Comparison of ENCODE assay signal across 21 mouse cellular contexts in genomic region chr5:24534292-24534691, GRCm38 (mm10). TPM values are rescaled to one million over a fixed set of nuclear protein-coding genes. Genes with fewer than 3 reads are reported as not detected.
DNase-seq lines count a peak whose midpoint lies in the region; ATAC-seq and TF ChIP-seq lines count a peak whose summit lies in the region.
"Had no signal": no experiment of that assay in that cellular context is flagged by ENCODE, and none has a peak within 500 bp of the region (broad histone marks: within the 10 kb centered on the region; RNA-seq: fewer than 3 reads in every experiment).

No protein-coding gene starts in this region.

- peaks cover 6% of the 10 kb centered on the region for H3K27me3 ChIP-seq in intestine, postnatal 0 days (replicated peaks; ENCODE audit: control insufficient read depth, insufficient read depth, low read length)
- peaks cover 21% of the 10 kb centered on the region for H3K27me3 ChIP-seq in intestine, embryonic 16.5 days (replicated peaks; ENCODE audit: control insufficient read depth, insufficient read depth, low read length)
- H3K27me3 ChIP-seq in liver, embryonic 14.5 days (ENCODE audit: control insufficient read depth, insufficient read depth, low read length) = peaks cover 7% of the 10 kb centered on the region
- H3K27me3 ChIP-seq in liver, embryonic 12.5 days (replicated peaks) = peaks cover 78% of the 10 kb centered on the region
- H3K27me3 ChIP-seq in E14TG2a.4 (ENCODE audit: insufficient read depth, low read length) = peaks cover 48% of the 10 kb centered on the region

- TF ChIP-seq CTCF in intestine, postnatal 0 days (IDR thresholded peaks at IDR 0.05; ENCODE audit: low read depth) = peak; percentile 51
- TF ChIP-seq CTCF in liver, embryonic 14.5 days (IDR thresholded peaks at IDR 0.05; ENCODE audit: low read depth) = peak; percentile 34; the same call in 1 of the 2 replicates
- peak; percentile 64 for TF ChIP-seq CTCF in E14TG2a.4 (conservative IDR thresholded peaks at IDR 0.05; ENCODE audit: low read length)

- H3K4me1 ChIP-seq in intestine, postnatal 0 days (replicated peaks; ENCODE audit: control insufficient read depth, insufficient read depth, low read length) = no peaks in the 10 kb centered on the region
- H3K4me1 ChIP-seq in intestine, embryonic 16.5 days (ENCODE audit: control insufficient read depth, insufficient read depth, low read length) = no peaks in the 10 kb centered on the region
- H3K4me1 ChIP-seq in liver, embryonic 14.5 days (replicated peaks; ENCODE audit: control insufficient read depth in 2 of 2, insufficient read depth in 2 of 2, low read length in 1 of 2) = no peaks in the 10 kb centered on the region
- H3K4me1 ChIP-seq in liver, embryonic 12.5 days = no peaks in the 10 kb centered on the region
- peaks cover 38% of the 10 kb centered on the region for H3K4me1 ChIP-seq in E14TG2a.4 (replicated peaks; ENCODE audit: low read depth, low read length)

- WGBS in intestine, postnatal 0 days = 50% methylated on average over 5 of the region's 5 CpGs
- WGBS in intestine, embryonic 16.5 days = 52% methylated on average over 5 of the region's 5 CpGs
- WGBS in liver, embryonic 14.5 days (ENCODE audit: insufficient replicate concordance) = 27% methylated on average over 5 of the region's 5 CpGs
- 31% methylated on average over 5 of the region's 5 CpGs for WGBS in liver, embryonic 12.5 days (ENCODE audit: insufficient replicate concordance)

- DNase-seq in CD4-positive, CD25-positive, alpha-beta regulatory T cell, adult 2 months (ENCODE audit: low read depth, low spot score) = peak; percentile 28
- DNase-seq in liver, embryonic 14.5 days (ENCODE audit: low read depth in 3 of 3, low spot score in 3 of 3) = no peak
- no peak for DNase-seq in spleen, adult 12 weeks (ENCODE audit: low spot score)
- DNase-seq: adrenal gland, adult 8-10 months; cerebellum, adult 9-11 months; embryo, embryonic 11 days; heart, postnatal 10 days; lung, adult 18-20 months; right cerebral cortex, postnatal 4 days; thymus, postnatal 14 days had no signal

- no peaks in the 10 kb centered on the region for H3K36me3 ChIP-seq in intestine, postnatal 0 days (ENCODE audit: control insufficient read depth, insufficient read depth)
- no peaks in the 10 kb centered on the region for H3K36me3 ChIP-seq in intestine, embryonic 16.5 days (ENCODE audit: control insufficient read depth, insufficient read depth, low read length)
- no peaks in the 10 kb centered on the region for H3K36me3 ChIP-seq in liver, embryonic 14.5 days (replicated peaks; ENCODE audit: control insufficient read depth, insufficient read depth, low read depth)
- H3K36me3 ChIP-seq in liver, embryonic 12.5 days = no peaks in the 10 kb centered on the region
- H3K36me3 ChIP-seq in E14TG2a.4 (ENCODE audit: insufficient read depth, low read length) = no peaks in the 10 kb centered on the region
- H3K36me3 ChIP-seq: limb, embryonic 10.5 days; neural tube, embryonic 13.5 days had no signal

- no peak overlapping the region for H3K4me3 ChIP-seq in intestine, postnatal 0 days (ENCODE audit: low read depth, low read length)
- no peak overlapping the region for H3K4me3 ChIP-seq in intestine, embryonic 16.5 days (ENCODE audit: low read length)
- no peak overlapping the region for H3K4me3 ChIP-seq in liver, embryonic 14.5 days (ENCODE audit: insufficient read depth in 1 of 2, low read depth in 2 of 2, low read length in 2 of 2)
- H3K4me3 ChIP-seq in liver, embryonic 12.5 days = no peak overlapping the region
- no peak overlapping the region for H3K4me3 ChIP-seq in E14TG2a.4 (replicated peaks; ENCODE audit: low read length)
- H3K4me3 ChIP-seq: forebrain, embryonic 13.5 days; limb, embryonic 10.5 days; megakaryocyte, embryonic 14.5 days; neural tube, embryonic 13.5 days had no signal

- H3K4me2 ChIP-seq in intestine, postnatal 0 days (replicated peaks; ENCODE audit: low read depth) = no peak overlapping the region
- H3K4me2 ChIP-seq in intestine, embryonic 16.5 days (ENCODE audit: low read depth, low read length) = no peak overlapping the region
- no peak overlapping the region for H3K4me2 ChIP-seq in liver, embryonic 14.5 days (ENCODE audit: low read depth)
- H3K4me2 ChIP-seq in liver, embryonic 12.5 days = no peak overlapping the region
- H3K4me2 ChIP-seq: forebrain, embryonic 13.5 days; hindbrain, embryonic 14.5 days; neural tube, embryonic 13.5 days had no signal

- H3K9ac ChIP-seq in intestine, postnatal 0 days (ENCODE audit: low read depth, low read length) = no peak overlapping the region
- no peak overlapping the region for H3K9ac ChIP-seq in intestine, embryonic 16.5 days (ENCODE audit: low read depth, low read length)
- H3K9ac ChIP-seq in liver, embryonic 14.5 days (replicated peaks) = no peak overlapping the region
- H3K9ac ChIP-seq in liver, embryonic 12.5 days = no peak overlapping the region
- H3K9ac ChIP-seq: forebrain, embryonic 13.5 days; hindbrain, embryonic 14.5 days; neural tube, embryonic 13.5 days had no signal

- no peak for ATAC-seq in CD4-positive, CD25-positive, alpha-beta regulatory T cell, adult 4 months
- ATAC-seq in intestine, postnatal 0 days = no peak
- ATAC-seq in intestine, embryonic 16.5 days = no peak
- ATAC-seq in liver, embryonic 14.5 days (ENCODE audit: insufficient read depth) = no peak
- no peak for ATAC-seq in liver, embryonic 12.5 days
- ATAC-seq: forebrain, embryonic 13.5 days had no signal

- no peak for TF ChIP-seq EP300 in liver, embryonic 14.5 days (IDR thresholded peaks at IDR 0.05; ENCODE audit: low read depth)

- H3K9me3 ChIP-seq in intestine, postnatal 0 days (ENCODE audit: control insufficient read depth) = no peaks in the 10 kb centered on the region
- H3K9me3 ChIP-seq in intestine, embryonic 16.5 days (ENCODE audit: control insufficient read depth, low read length) = no peaks in the 10 kb centered on the region
- H3K9me3 ChIP-seq in liver, embryonic 14.5 days (ENCODE audit: control insufficient read depth, low read length) = no peaks in the 10 kb centered on the region
- H3K9me3 ChIP-seq in liver, embryonic 12.5 days (replicated peaks) = no peaks in the 10 kb centered on the region
- H3K9me3 ChIP-seq in E14TG2a.4 (ENCODE audit: low read length) = no peaks in the 10 kb centered on the region
- H3K9me3 ChIP-seq: forebrain, embryonic 13.5 days; limb, embryonic 10.5 days; neural tube, embryonic 13.5 days had no signal

- no peak overlapping the region for H3K27ac ChIP-seq in intestine, postnatal 0 days (ENCODE audit: low read depth, low read length)
- no peak overlapping the region for H3K27ac ChIP-seq in intestine, embryonic 16.5 days (ENCODE audit: low read length)
- H3K27ac ChIP-seq in liver, embryonic 14.5 days = no peak overlapping the region
- H3K27ac ChIP-seq in liver, embryonic 12.5 days = no peak overlapping the region
- H3K27ac ChIP-seq: forebrain, embryonic 13.5 days; hindbrain, embryonic 14.5 days; limb, embryonic 10.5 days; neural tube, embryonic 13.5 days had no signal

RNA-seq across cellular contexts. Expression of gene Asb10, which starts 6.5 kb away (rescaled TPM):
- not detected for polyA plus RNA-seq in CD4-positive, CD25-positive, alpha-beta regulatory T cell, adult 4 months (2017; shearing (Covaris generic))
- 0.09 and 0.18 TPM in 2 replicates for polyA plus RNA-seq in intestine, postnatal 0 days (2015; fragmentation: Nextera tagmentation; extraction: Ambion mirVana)
- 0.16 and 0.29 TPM in 2 replicates for polyA plus RNA-seq in intestine, embryonic 16.5 days (2015; fragmentation: Nextera tagmentation; extraction: Ambion mirVana)
- 0.08 and 0.13 TPM in 2 replicates for polyA plus RNA-seq in liver, embryonic 14.5 days (2012; rRNA removed)
- not detected in 2 replicates for polyA plus RNA-seq in liver, embryonic 14.5 days (2014; fragmentation: Nextera tagmentation; extraction: Ambion mirVana)
- polyA plus RNA-seq in liver, embryonic 12.5 days (2016; fragmentation: Nextera tagmentation; extraction: Ambion mirVana) = 0.11 TPM in 1 of 2 replicates, not detected in the other

RNA-seq across cellular contexts. Expression of gene Gbx1, which starts 7.3 kb away (rescaled TPM):
- not detected for polyA plus RNA-seq in CD4-positive, CD25-positive, alpha-beta regulatory T cell, adult 4 months (2017; shearing (Covaris generic))
- not detected in 2 replicates for polyA plus RNA-seq in intestine, postnatal 0 days (2015; fragmentation: Nextera tagmentation; extraction: Ambion mirVana)
- 0.04 TPM in 1 of 2 replicates, not detected in the other for polyA plus RNA-seq in intestine, embryonic 16.5 days (2015; fragmentation: Nextera tagmentation; extraction: Ambion mirVana)
- polyA plus RNA-seq in liver, embryonic 14.5 days (2012; rRNA removed) = not detected in 2 replicates
- polyA plus RNA-seq in liver, embryonic 14.5 days (2014; fragmentation: Nextera tagmentation; extraction: Ambion mirVana) = not detected in 2 replicates
- polyA plus RNA-seq in liver, embryonic 12.5 days (2016; fragmentation: Nextera tagmentation; extraction: Ambion mirVana) = not detected in 2 replicates
- polyA plus RNA-seq: limb, embryonic 10.5 days; stomach, embryonic 14.5 days had no signal

RNA-seq across cellular contexts. Expression of gene 4931409K22Rik, which starts 22.3 kb away (rescaled TPM):
- not detected for polyA plus RNA-seq in CD4-positive, CD25-positive, alpha-beta regulatory T cell, adult 4 months (2017; shearing (Covaris generic))
- polyA plus RNA-seq in intestine, postnatal 0 days (2015; fragmentation: Nextera tagmentation; extraction: Ambion mirVana) = not detected in 2 replicates
- not detected in 2 replicates for polyA plus RNA-seq in intestine, embryonic 16.5 days (2015; fragmentation: Nextera tagmentation; extraction: Ambion mirVana)
- polyA plus RNA-seq in liver, embryonic 14.5 days (2012; rRNA removed) = 0.03 TPM in 1 of 2 replicates, not detected in the other
- polyA plus RNA-seq in liver, embryonic 14.5 days (2014; fragmentation: Nextera tagmentation; extraction: Ambion mirVana) = not detected in 2 replicates
- polyA plus RNA-seq in liver, embryonic 12.5 days (2016; fragmentation: Nextera tagmentation; extraction: Ambion mirVana) = 0.05 TPM in 1 of 2 replicates, not detected in the other

RNA-seq across cellular contexts. Expression of gene Abcf2, which starts 43.0 kb away (rescaled TPM):
- polyA plus RNA-seq in CD4-positive, CD25-positive, alpha-beta regulatory T cell, adult 4 months (2017; shearing (Covaris generic)) = 10 to 100 TPM; 62.1 to 87.7 TPM
- 40.1 and 40.5 TPM in 2 replicates for polyA plus RNA-seq in intestine, postnatal 0 days (2015; fragmentation: Nextera tagmentation; extraction: Ambion mirVana)
- polyA plus RNA-seq in intestine, embryonic 16.5 days (2015; fragmentation: Nextera tagmentation; extraction: Ambion mirVana) = 75.0 and 82.7 TPM in 2 replicates
- 29.2 and 33.6 TPM in 2 replicates for polyA plus RNA-seq in liver, embryonic 14.5 days (2012; rRNA removed)
- 50.9 and 53.5 TPM in 2 replicates for polyA plus RNA-seq in liver, embryonic 14.5 days (2014; fragmentation: Nextera tagmentation; extraction: Ambion mirVana)
- polyA plus RNA-seq in liver, embryonic 12.5 days (2016; fragmentation: Nextera tagmentation; extraction: Ambion mirVana) = 93.7 and 95.9 TPM in 2 replicates

RNA-seq across cellular contexts. Expression of gene Chpf2, which starts 52.2 kb away (rescaled TPM):
- polyA plus RNA-seq in CD4-positive, CD25-positive, alpha-beta regulatory T cell, adult 4 months (2017; shearing (Covaris generic)) = 10 to 100 TPM in 1 of 2 experiments, 1 to 10 TPM in 1; 9.3 to 15.6 TPM
- 23.5 and 24.4 TPM in 2 replicates for polyA plus RNA-seq in intestine, postnatal 0 days (2015; fragmentation: Nextera tagmentation; extraction: Ambion mirVana)
- 16.3 and 18.0 TPM in 2 replicates for polyA plus RNA-seq in intestine, embryonic 16.5 days (2015; fragmentation: Nextera tagmentation; extraction: Ambion mirVana)
- 5.6 and 5.9 TPM in 2 replicates for polyA plus RNA-seq in liver, embryonic 14.5 days (2012; rRNA removed)
- polyA plus RNA-seq in liver, embryonic 14.5 days (2014; fragmentation: Nextera tagmentation; extraction: Ambion mirVana) = 5.9 and 6.5 TPM in 2 replicates
- polyA plus RNA-seq in liver, embryonic 12.5 days (2016; fragmentation: Nextera tagmentation; extraction: Ambion mirVana) = 16.6 and 17.6 TPM in 2 replicates
